8 mouse cellular contexts compared by ENCODE assay signal in the genomic region with DNA sequence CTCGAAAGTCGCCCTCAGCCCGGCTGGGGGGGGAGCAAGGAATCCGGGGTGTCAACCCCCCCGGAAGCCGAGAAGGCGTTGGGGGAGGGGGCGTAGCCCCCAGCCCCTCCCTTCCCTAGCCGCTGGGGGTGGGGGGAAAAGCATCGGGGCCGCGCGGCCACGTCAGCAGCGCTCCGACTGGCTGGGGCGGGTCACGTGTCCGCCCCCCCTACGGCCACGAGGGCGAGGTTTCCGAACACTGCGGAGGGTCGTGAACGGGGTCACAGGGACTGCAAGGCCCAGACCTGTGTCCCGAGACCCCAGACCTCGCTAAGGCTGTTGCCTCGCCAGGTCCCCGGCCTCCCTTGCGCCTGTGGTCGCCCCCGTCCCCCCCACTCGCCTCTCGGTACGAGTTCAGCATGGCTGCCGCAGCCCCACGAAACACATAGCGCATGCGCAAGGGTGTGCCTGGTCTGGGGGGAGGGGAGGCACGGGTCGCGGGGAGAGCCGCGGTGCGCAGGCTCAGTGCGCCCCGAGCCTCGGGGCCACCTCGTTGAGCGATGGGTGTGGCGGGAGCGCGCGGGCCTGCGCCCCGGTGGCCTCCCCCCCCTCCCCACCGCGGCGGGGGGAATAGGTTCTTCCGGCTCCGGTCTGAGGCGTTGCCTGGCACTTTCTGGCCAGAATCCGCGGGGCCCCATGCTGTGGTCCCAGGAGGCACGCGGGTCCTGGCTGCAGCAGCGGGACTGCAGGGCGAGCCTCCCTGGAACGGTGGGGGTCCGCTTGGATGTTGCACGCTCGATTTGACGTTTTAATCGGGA. TPM values are rescaled to one million over a fixed set of nuclear protein-coding genes. Genes with fewer than 3 reads are reported as not detected.
DNase-seq lines count a peak whose midpoint lies in the region; ATAC-seq and TF ChIP-seq lines count a peak whose summit lies in the region.

A gene (minus strand): TSS at position 447 of the 797 bp plus-strand sequence.

- ATAC-seq in lung, embryonic 16.5 days (ENCODE audit: low read depth) = peak; percentile 61

- under 1% methylated on average over 75 of the region's 75 CpGs for WGBS in hindbrain, embryonic 10.5 days
- WGBS in lung, embryonic 16.5 days = under 1% methylated on average over 60 of the region's 75 CpGs
- WGBS in thymus, adult 2 months = under 1% methylated on average over 73 of the region's 75 CpGs

- peak within 1 kb of the TSS; percentile 100 for H3K27ac ChIP-seq in hindbrain, embryonic 10.5 days
- H3K27ac ChIP-seq in lung, embryonic 16.5 days (ENCODE audit: low read length) = peak within 1 kb of the TSS; percentile 100
- H3K27ac ChIP-seq in thymus, adult 2 months (ENCODE audit: control insufficient read depth, insufficient read depth, low read length) = peak within 1 kb of the TSS; percentile 98

- H3K4me1 ChIP-seq in hindbrain, embryonic 10.5 days (replicated peaks) = peaks cover 23% of the 10 kb centered on the region
- H3K4me1 ChIP-seq in lung, embryonic 16.5 days (replicated peaks; ENCODE audit: control insufficient read depth, insufficient read depth, low read length) = peaks cover 11% of the 10 kb centered on the region
- H3K4me1 ChIP-seq in thymus, adult 2 months (replicated peaks; ENCODE audit: control insufficient read depth, insufficient read depth, low read length) = peaks cover 17% of the 10 kb centered on the region

- H3K36me3 ChIP-seq in hindbrain, embryonic 10.5 days = peaks cover 29% of the 10 kb centered on the region
- H3K36me3 ChIP-seq in lung, embryonic 16.5 days (ENCODE audit: control insufficient read depth, insufficient read depth, low read length) = peaks cover 10% of the 10 kb centered on the region
- no peaks in the 10 kb centered on the region for H3K36me3 ChIP-seq in thymus, adult 2 months (ENCODE audit: control insufficient read depth, insufficient read depth, low read length)

- peak within 1 kb of the TSS; percentile 100 for H3K4me3 ChIP-seq in hindbrain, embryonic 10.5 days
- H3K4me3 ChIP-seq in lung, embryonic 16.5 days (ENCODE audit: low read length) = peak within 1 kb of the TSS; percentile 81
- peak within 1 kb of the TSS; percentile 71 for H3K4me3 ChIP-seq in thymus, adult 2 months (ENCODE audit: control insufficient read depth, insufficient read depth, low read length)

- no peaks in the 10 kb centered on the region for H3K9me3 ChIP-seq in hindbrain, embryonic 10.5 days
- no peaks in the 10 kb centered on the region for H3K9me3 ChIP-seq in lung, embryonic 16.5 days (ENCODE audit: control insufficient read depth, low read length)

- DNase-seq in NIH3T3 (ENCODE audit: low read depth) = peak; percentile 99
- peak; percentile 98 for DNase-seq in cerebellum, adult 9-11 months
- DNase-seq in frontal cortex, adult 2 months (ENCODE audit: extremely low spot score in 1 of 2, low spot score in 1 of 2) = peak; percentile 90 to 96
- DNase-seq in hindbrain, embryonic 10.5 days (ENCODE audit: low spot score) = peak; percentile 98
- DNase-seq in layer of hippocampus, adult 9-11 months = peak; percentile 96
- DNase-seq in ovary, adult 18-20 months (ENCODE audit: low spot score) = peak; percentile 97
- peak; percentile 98 for DNase-seq in thymus, adult 2 months

- H3K27me3 ChIP-seq in hindbrain, embryonic 10.5 days (ENCODE audit: insufficient read depth, poor library complexity, severe bottlenecking) = 0 out of 2 replicates have a peak, but pooled peaks cover under 1% of the 10 kb centered on the region
- H3K27me3 ChIP-seq in lung, embryonic 16.5 days (ENCODE audit: control insufficient read depth, insufficient read depth, low read depth, low read length) = no peaks in the 10 kb centered on the region
- no peaks in the 10 kb centered on the region for H3K27me3 ChIP-seq in thymus, adult 2 months (ENCODE audit: control insufficient read depth, insufficient read depth, low read length)

- H3K9ac ChIP-seq in lung, embryonic 16.5 days (ENCODE audit: low read length) = peak within 1 kb of the TSS; percentile 99

- no peak; the same call in 1 of the 2 replicates for TF ChIP-seq CTCF in thymus, adult 2 months (IDR thresholded peaks at IDR 0.05; ENCODE audit: borderline replicate concordance, control insufficient read depth, extremely low read depth, insufficient read depth, low read length, poor library complexity)

- peak; percentile 70 for TF ChIP-seq POLR2A in thymus, adult 2 months (IDR thresholded peaks at IDR 0.05; ENCODE audit: control insufficient read depth, extremely low read depth, insufficient read depth, low read length, poor library complexity)

- peak within 1 kb of the TSS; percentile 72 for H3K4me2 ChIP-seq in lung, embryonic 16.5 days (ENCODE audit: low read depth, low read length)

RNA-seq across cellular contexts. Expression of the gene that starts here (rescaled TPM):
- polyA plus RNA-seq in frontal cortex, adult 2 months (2012; rRNA removed) = 167 and 194 TPM in 2 replicates
- polyA plus RNA-seq in hindbrain, embryonic 10.5 days (2016; fragmentation: Nextera tagmentation; extraction: Ambion mirVana) = 131 and 135 TPM in 2 replicates
- 97.8 and 100 TPM in 2 replicates for polyA plus RNA-seq in lung, embryonic 16.5 days (2015; fragmentation: Nextera tagmentation; extraction: Ambion mirVana)
- polyA plus RNA-seq in thymus, adult 2 months (2012; rRNA removed) = 236 and 257 TPM in 2 replicates

Comparison
In these comparisons a context has a peak if more than half of its experiments do, and no peak if none do; other contexts are left out.
1. Peak in every context shown above with its lines: DNase-seq, ATAC-seq, H3K4me3 ChIP-seq and H3K27ac ChIP-seq.